8 mouse cellular contexts compared by ENCODE assay signal in the genomic region with DNA sequence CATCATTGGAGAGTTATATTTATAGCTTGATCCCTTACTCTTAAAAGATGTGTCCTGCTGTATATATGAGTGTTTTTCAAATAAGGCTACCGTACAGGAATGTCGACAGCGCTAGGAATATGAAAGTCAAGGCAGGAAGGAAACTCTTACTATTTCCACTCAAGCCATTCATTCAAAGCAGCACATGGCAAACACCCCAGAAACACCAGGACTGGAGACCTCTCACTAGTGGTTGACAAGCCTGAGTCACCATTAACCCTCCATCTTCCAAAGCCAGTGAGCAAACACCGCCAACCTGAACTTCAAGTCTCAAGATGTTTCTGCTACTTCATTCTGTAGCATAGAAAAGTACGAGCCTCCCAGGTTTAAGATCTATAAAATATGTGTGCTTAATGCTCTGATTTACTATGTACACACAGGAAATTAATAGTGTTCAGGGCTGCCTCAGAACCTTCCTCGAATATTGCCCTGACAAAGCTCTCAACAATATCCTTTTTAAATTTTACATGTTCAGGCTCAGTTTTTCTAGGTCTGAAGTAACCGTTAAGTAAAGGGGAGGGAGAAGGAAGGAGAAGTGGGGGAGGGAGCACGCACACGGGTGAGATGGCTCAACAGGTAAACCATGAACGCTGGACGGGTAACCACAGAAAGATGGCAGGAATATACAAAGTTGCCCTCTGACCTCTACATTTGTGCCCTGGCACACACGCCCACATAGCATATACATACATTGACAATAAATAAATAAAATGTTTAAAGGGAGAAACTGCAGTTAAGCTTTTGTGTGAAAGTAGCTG. TPM values are rescaled to one million over a fixed set of nuclear protein-coding genes. Genes with fewer than 3 reads are reported as not detected.
DNase-seq lines count a peak whose midpoint lies in the region; ATAC-seq and TF ChIP-seq lines count a peak whose summit lies in the region.

No protein-coding gene starts in this region.

- H3K36me3 ChIP-seq in embryonic facial prominence, embryonic 12.5 days, result no peaks in the 10 kb centered on the region
- no peaks in the 10 kb centered on the region for H3K36me3 ChIP-seq in embryonic facial prominence, embryonic 10.5 days (replicated peaks)
- no peaks in the 10 kb centered on the region for H3K36me3 ChIP-seq in liver, adult 2 months (ENCODE audit: control insufficient read depth, insufficient read depth, low read length)
- no peaks in the 10 kb centered on the region for H3K36me3 ChIP-seq in liver, embryonic 12.5 days
- H3K36me3 ChIP-seq in stomach, embryonic 15.5 days, result no peaks in the 10 kb centered on the region

- no peak overlapping the region for H3K27ac ChIP-seq in embryonic facial prominence, embryonic 12.5 days
- no peak overlapping the region for H3K27ac ChIP-seq in embryonic facial prominence, embryonic 10.5 days (replicated peaks)
- no peak overlapping the region for H3K27ac ChIP-seq in liver, adult 2 months (replicated peaks; ENCODE audit: insufficient read depth, low read depth, low read length)
- no peak overlapping the region for H3K27ac ChIP-seq in liver, embryonic 12.5 days
- peak overlapping the region; percentile 74; the same call in 1 of the 2 replicates for H3K27ac ChIP-seq in stomach, embryonic 15.5 days
- no peak overlapping the region for H3K27ac ChIP-seq in cerebellum, adult 2 months (ENCODE audit: insufficient read depth, low read length)

- no peak overlapping the region for H3K4me3 ChIP-seq in embryonic facial prominence, embryonic 12.5 days
- no peak overlapping the region for H3K4me3 ChIP-seq in embryonic facial prominence, embryonic 10.5 days
- peak overlapping the region; percentile 15; the same call in 1 of the 2 replicates for H3K4me3 ChIP-seq in liver, adult 2 months (ENCODE audit: insufficient read depth, low read depth, low read length)
- H3K4me3 ChIP-seq in liver, embryonic 12.5 days, result no peak overlapping the region
- H3K4me3 ChIP-seq in stomach, embryonic 15.5 days (replicated peaks), result no peak overlapping the region; the same call in 1 of the 2 replicates
- H3K4me3 ChIP-seq in cerebellum, adult 2 months (replicated peaks; ENCODE audit: insufficient read depth, low read depth, low read length), result no peak overlapping the region

- H3K9ac ChIP-seq in embryonic facial prominence, embryonic 12.5 days, result no peak overlapping the region
- H3K9ac ChIP-seq in liver, adult 2 months (ENCODE audit: low read depth, low read length), result no peak overlapping the region
- no peak overlapping the region for H3K9ac ChIP-seq in liver, embryonic 12.5 days
- H3K9ac ChIP-seq in stomach, embryonic 15.5 days, result no peak overlapping the region

- no peak for TF ChIP-seq CTCF in liver, adult 2 months (IDR thresholded peaks at IDR 0.05; ENCODE audit: low read depth, low read length)
- TF ChIP-seq CTCF in cerebellum, adult 2 months (IDR thresholded peaks at IDR 0.05; ENCODE audit: borderline replicate concordance, insufficient read depth, low read depth, low read length), result no peak

- H3K9me3 ChIP-seq in embryonic facial prominence, embryonic 12.5 days, result no peaks in the 10 kb centered on the region
- H3K9me3 ChIP-seq in embryonic facial prominence, embryonic 10.5 days, result no peaks in the 10 kb centered on the region
- H3K9me3 ChIP-seq in liver, embryonic 12.5 days (replicated peaks), result no peaks in the 10 kb centered on the region
- H3K9me3 ChIP-seq in stomach, embryonic 15.5 days, result no peaks in the 10 kb centered on the region

- no peak for DNase-seq in embryonic facial prominence, embryonic 10.5 days (ENCODE audit: low spot score)
- DNase-seq in liver, adult 2 months (ENCODE audit: extremely low read depth, low read depth, low spot score), result no peak
- DNase-seq in liver, result no peak
- no peak for DNase-seq in cerebellum, adult 2 months
- no peak for DNase-seq in right cerebral cortex, postnatal 10 days (ENCODE audit: low spot score in 2 of 2)

- WGBS in embryonic facial prominence, embryonic 12.5 days, result 71% methylated on average over 12 of the region's 12 CpGs
- 86% methylated on average over 12 of the region's 12 CpGs for WGBS in embryonic facial prominence, embryonic 10.5 days
- WGBS in liver, adult 2 months, result 71% methylated on average over 12 of the region's 12 CpGs
- 57% methylated on average over 12 of the region's 12 CpGs for WGBS in liver, embryonic 12.5 days (ENCODE audit: insufficient replicate concordance)
- 40% methylated on average over 12 of the region's 12 CpGs for WGBS in stomach, embryonic 15.5 days
- 85% methylated on average over 12 of the region's 12 CpGs for WGBS in cerebellum, adult 2 months

- no peak for ATAC-seq in embryonic facial prominence, embryonic 12.5 days (ENCODE audit: insufficient number of reproducible peaks, insufficient read depth, low FRiP score, low TSS enrichment)
- no peak for ATAC-seq in liver, embryonic 12.5 days
- ATAC-seq in stomach, embryonic 15.5 days (ENCODE audit: insufficient read depth, low FRiP score, low read depth), result no peak

- no peak for TF ChIP-seq POLR2A in liver, adult 2 months (IDR thresholded peaks at IDR 0.05; ENCODE audit: extremely low read depth, insufficient read depth, low read length)
- no peak for TF ChIP-seq POLR2A in cerebellum, adult 2 months (IDR thresholded peaks at IDR 0.05; ENCODE audit: borderline replicate concordance, insufficient read depth, low read length)

- H3K4me1 ChIP-seq in embryonic facial prominence, embryonic 12.5 days, result no peaks in the 10 kb centered on the region
- H3K4me1 ChIP-seq in embryonic facial prominence, embryonic 10.5 days, result peaks cover 16% of the 10 kb centered on the region
- no peaks in the 10 kb centered on the region for H3K4me1 ChIP-seq in liver, adult 2 months (ENCODE audit: control insufficient read depth, insufficient read depth, low read length)
- H3K4me1 ChIP-seq in liver, embryonic 12.5 days, result peaks cover 8% of the 10 kb centered on the region; the same call in 1 of the 2 replicates
- peaks cover 3% of the 10 kb centered on the region; the same call in 1 of the 2 replicates for H3K4me1 ChIP-seq in stomach, embryonic 15.5 days
- no peaks in the 10 kb centered on the region for H3K4me1 ChIP-seq in cerebellum, adult 2 months (ENCODE audit: control insufficient read depth, insufficient read depth, low read length)

- H3K4me2 ChIP-seq in embryonic facial prominence, embryonic 12.5 days (replicated peaks), result peak overlapping the region; percentile 52; the same call in 1 of the 2 replicates
- peak overlapping the region; percentile 54 for H3K4me2 ChIP-seq in liver, embryonic 12.5 days
- peak overlapping the region; percentile 57 for H3K4me2 ChIP-seq in stomach, embryonic 15.5 days

- H3K27me3 ChIP-seq in embryonic facial prominence, embryonic 12.5 days, result no peaks in the 10 kb centered on the region
- no peaks in the 10 kb centered on the region for H3K27me3 ChIP-seq in embryonic facial prominence, embryonic 10.5 days (replicated peaks; ENCODE audit: low read depth, poor library complexity, severe bottlenecking)
- H3K27me3 ChIP-seq in liver, adult 2 months (ENCODE audit: control insufficient read depth, insufficient read depth, low read length), result no peaks in the 10 kb centered on the region
- no peaks in the 10 kb centered on the region for H3K27me3 ChIP-seq in liver, embryonic 12.5 days (replicated peaks)
- H3K27me3 ChIP-seq in stomach, embryonic 15.5 days (replicated peaks), result no peaks in the 10 kb centered on the region
- H3K27me3 ChIP-seq in cerebellum, adult 2 months (ENCODE audit: control insufficient read depth, insufficient read depth, low read length), result no peaks in the 10 kb centered on the region

- H3K79me2 ChIP-seq in liver, adult 2 months (ENCODE audit: control insufficient read depth, insufficient read depth, low read length), result no peaks in the 10 kb centered on the region

RNA-seq across cellular contexts. Expression of a gene that starts 34.2 kb away (rescaled TPM):
- 2.3 and 4.3 TPM in 2 replicates for polyA plus RNA-seq in embryonic facial prominence, embryonic 12.5 days (2016; fragmentation: Nextera tagmentation; extraction: Ambion mirVana)
- polyA plus RNA-seq in embryonic facial prominence, embryonic 10.5 days (2016; fragmentation: Nextera tagmentation; extraction: Ambion mirVana), result 2.9 and 3.3 TPM in 2 replicates
- 0.47 and 1.2 TPM in 2 replicates for total RNA-seq in liver, adult 2 months (2014; rRNA removed)
- polyA plus RNA-seq in liver, adult 2 months (2012; rRNA removed), result 0.10 and 0.15 TPM in 2 replicates
- 0.94 and 1.2 TPM in 2 replicates for polyA plus RNA-seq in liver, embryonic 12.5 days (2016; fragmentation: Nextera tagmentation; extraction: Ambion mirVana)
- 10.6 and 11.9 TPM in 2 replicates for polyA plus RNA-seq in stomach, embryonic 15.5 days (2015; fragmentation: Nextera tagmentation; extraction: Ambion mirVana)
- polyA plus RNA-seq in cerebellum, adult 2 months (2012; rRNA removed), result 2.8 and 2.9 TPM in 2 replicates
